Mouse (Mus musculus): Measurements from ENCODE around the gene Gdpgp1.

Gene Gdpgp1

DNA sequence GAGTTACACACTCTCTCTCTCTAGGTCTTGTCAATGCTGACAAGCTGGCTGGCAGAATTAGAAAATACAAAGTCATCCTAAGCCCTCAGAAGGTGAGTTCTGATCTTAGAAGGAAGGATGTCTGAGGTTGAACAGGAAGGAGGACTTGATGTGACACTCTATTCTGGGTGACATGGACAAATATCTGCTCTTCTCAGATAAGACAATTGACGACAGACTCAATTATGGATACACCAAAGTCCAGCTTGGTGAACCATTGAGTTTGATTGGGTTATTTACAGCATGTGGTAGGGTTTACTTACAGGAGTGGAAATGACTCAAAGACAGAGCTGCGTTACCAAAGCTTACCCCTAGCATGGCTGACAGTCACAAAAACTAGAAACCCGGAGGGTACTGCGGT lies 43.7 kb downstream of the Gdpgp1 start:
- no peak for DNase-seq (ENCODE audit: low read depth, low spot score)

- no peak for DNase-seq (ENCODE audit: low read depth, low spot score)
Measured at GRCm38 (mm10) chr7:80280032-80280431, 47.4 kb downstream of the Gdpgp1 start.

DNA sequence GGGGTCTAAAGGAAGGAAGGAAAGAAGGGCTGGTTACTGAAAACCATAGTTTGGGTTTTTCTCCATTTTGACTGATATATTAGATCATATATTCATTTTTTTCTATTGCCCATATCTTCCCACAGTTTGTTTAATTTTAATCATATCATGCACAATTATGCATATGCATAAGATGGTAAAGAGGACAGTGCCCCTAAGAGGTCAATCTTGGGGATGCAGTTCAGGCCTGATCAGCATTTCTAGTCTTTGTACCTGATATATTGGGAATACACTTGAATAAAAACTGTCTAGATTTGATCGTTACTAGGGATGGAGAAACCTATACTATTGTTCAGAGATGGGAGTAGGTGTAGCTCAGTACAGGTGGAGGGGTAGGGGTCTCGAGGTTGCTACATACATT lies 48.3 kb downstream of the Gdpgp1 start:
- DNase-seq (ENCODE audit: low read depth, low spot score) = no peak

DNA sequence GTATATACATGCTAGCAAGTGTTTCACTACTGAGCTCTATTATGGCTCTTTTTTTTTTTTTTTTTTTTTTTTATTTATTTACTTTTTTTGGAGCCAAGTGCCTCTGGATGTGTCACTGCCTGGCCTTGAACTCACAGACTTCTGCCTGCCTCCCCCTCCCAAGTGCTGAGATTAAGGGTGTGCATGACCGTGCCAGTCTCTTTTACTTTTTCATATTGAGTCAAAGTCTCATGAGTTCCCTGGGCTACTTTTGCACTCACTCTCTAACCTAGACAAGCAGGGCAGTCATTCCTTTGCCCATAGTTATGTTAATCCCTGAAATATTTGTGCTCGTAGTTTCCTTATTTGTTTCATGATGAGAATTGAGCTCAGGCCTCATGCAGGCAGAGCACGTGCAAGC lies 49.0 kb downstream of the Gdpgp1 start:
- no peak for DNase-seq (ENCODE audit: low read depth, low spot score)

- no peak for DNase-seq (ENCODE audit: low read depth, low spot score)
Measured at GRCm38 (mm10) chr7:80283226-80283918, 50.7 kb downstream of the Gdpgp1 start.

GRCm38 (mm10) chr7:80284391-80284790 lies 51.7 kb downstream of the Gdpgp1 start:
- no peak for DNase-seq (ENCODE audit: low read depth, low spot score)

DNA sequence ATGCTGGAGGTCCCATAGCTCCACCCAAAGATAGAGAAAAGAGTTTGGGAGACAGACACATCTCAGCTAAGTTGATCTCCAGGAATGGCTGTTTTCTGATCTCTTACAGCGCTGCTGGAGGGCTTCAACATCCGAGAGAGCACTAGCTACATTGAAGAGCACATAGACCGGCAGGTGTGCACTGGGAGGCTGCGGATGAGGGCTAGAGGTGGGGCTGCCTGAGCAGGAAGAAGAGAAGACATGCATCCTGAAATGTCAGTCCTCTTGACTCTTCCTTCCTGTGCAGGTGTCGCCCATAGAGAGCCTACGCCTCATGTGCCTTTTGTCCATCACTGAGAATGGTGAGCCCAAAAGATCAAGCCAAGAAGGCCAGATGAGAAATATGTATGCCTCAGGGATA lies 53.1 kb downstream of the Gdpgp1 start:
- DNase-seq (ENCODE audit: low read depth, low spot score) = no peak

DNA sequence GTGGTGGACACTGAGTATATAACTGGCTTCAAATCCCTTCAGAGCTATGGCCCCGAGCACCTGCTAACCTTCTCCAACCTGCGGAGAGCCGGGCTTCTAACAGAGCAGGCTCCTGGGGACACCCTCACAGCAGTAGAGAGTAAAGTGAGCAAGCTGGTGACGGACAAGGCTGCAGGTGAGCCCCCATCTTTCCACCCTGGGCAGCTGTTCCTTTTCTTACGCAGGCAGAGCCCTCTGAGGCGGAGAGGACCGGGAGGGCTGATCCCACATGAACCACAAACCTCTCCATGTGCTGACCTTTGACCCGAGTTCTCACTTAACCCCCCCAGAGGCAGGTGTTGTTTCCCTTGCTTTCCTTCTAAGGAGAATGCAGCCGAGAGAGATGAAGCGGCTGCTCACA lies 55.1 kb downstream of the Gdpgp1 start:
- DNase-seq (ENCODE audit: low read depth, low spot score) = no peak
